Mouse (Mus musculus): Measurements from ENCODE around the gene Olfr110. TPM values are rescaled to one million over a fixed set of nuclear protein-coding genes. Genes with fewer than 3 reads are reported as not detected.
"Not testable (repeated sequence)": the region's sequence is repeated elsewhere in the genome, so short reads cannot be mapped to it uniquely, and the experiment has no call there.

The Olfr110 gene
- total and polyA plus RNA-seq, 3 experiments, result not detected

GRCm38 (mm10) chr17:37535173-37535572, 42.9 kb downstream of the Olfr110 start:
- Histone ChIP-seq H3K9ac (ENCODE audit: low read depth, low read length) (no peak overlapping the region), H3K79me2 (replicated peaks; ENCODE audit: control insufficient read depth, insufficient read depth, low read length) (no peaks in the 10 kb centered on the region), H3K4me3 (no peak overlapping the region), H3K27ac (no peak overlapping the region), H3K4me1 (ENCODE audit: control insufficient read depth, insufficient read depth, low read length) (no peaks in the 10 kb centered on the region), H3K27me3 (ENCODE audit: control insufficient read depth, insufficient read depth, low read length) (no peaks in the 10 kb centered on the region), H3K36me3 (ENCODE audit: control insufficient read depth, insufficient read depth, low read length) (no peaks in the 10 kb centered on the region)
- TF ChIP-seq EP300 (IDR thresholded peaks at IDR 0.05; ENCODE audit: insufficient read depth, low read depth, low read length) (no peak), POLR2A (IDR thresholded peaks at IDR 0.05; ENCODE audit: insufficient read depth, low read depth, low read length) (no peak), CTCF (IDR thresholded peaks at IDR 0.05) (no peak)
- DNase-seq, result no peak
- intact Hi-C loops (cut with DNase I), result no loop called here

GRCm38 (mm10) chr17:37538416-37538815, 46.1 kb downstream of the Olfr110 start:
- H3K27me3 ChIP-seq (ENCODE audit: control insufficient read depth, insufficient read depth, low read length); DNase-seq; H3K4me1 ChIP-seq (ENCODE audit: control insufficient read depth, insufficient read depth, low read length); H3K27ac ChIP-seq; H3K9ac ChIP-seq (ENCODE audit: low read depth, low read length); H3K4me3 ChIP-seq; H3K36me3 ChIP-seq (ENCODE audit: control insufficient read depth, insufficient read depth, low read length); intact Hi-C loops (cut with DNase I); H3K79me2 ChIP-seq (replicated peaks; ENCODE audit: control insufficient read depth, insufficient read depth, low read length): not testable (repeated sequence)
- WGBS, result 11% methylated on average over 1 of the region's 1 CpGs

- Histone ChIP-seq H3K79me2 (replicated peaks; ENCODE audit: control insufficient read depth, insufficient read depth, low read length) (no peaks in the 10 kb centered on the region), H3K27ac (no peak overlapping the region), H3K4me1 (ENCODE audit: control insufficient read depth, insufficient read depth, low read length) (no peaks in the 10 kb centered on the region), H3K27me3 (ENCODE audit: control insufficient read depth, insufficient read depth, low read length) (no peaks in the 10 kb centered on the region), H3K9ac (ENCODE audit: low read depth, low read length) (no peak overlapping the region), H3K4me3 (no peak overlapping the region), H3K36me3 (ENCODE audit: control insufficient read depth, insufficient read depth, low read length) (no peaks in the 10 kb centered on the region)
- 78% methylated on average over 4 of the region's 4 CpGs for WGBS
- DNase-seq, result no peak
- TF ChIP-seq CTCF (IDR thresholded peaks at IDR 0.05) (no peak), POLR2A (IDR thresholded peaks at IDR 0.05; ENCODE audit: insufficient read depth, low read depth, low read length) (no peak)
- intact Hi-C loops (cut with DNase I), result no loop called here
Observed at GRCm38 (mm10) chr17:37541454-37542119, 49.3 kb downstream of the Olfr110 start.

GRCm38 (mm10) chr17:37543800-37544435, 51.6 kb downstream of the Olfr110 start:
- Histone ChIP-seq H3K4me1 (ENCODE audit: control insufficient read depth, insufficient read depth, low read length) (no peaks in the 10 kb centered on the region), H3K9ac (ENCODE audit: low read depth, low read length) (no peak overlapping the region), H3K36me3 (ENCODE audit: control insufficient read depth, insufficient read depth, low read length) (no peaks in the 10 kb centered on the region), H3K27ac (no peak overlapping the region), H3K79me2 (replicated peaks; ENCODE audit: control insufficient read depth, insufficient read depth, low read length) (no peaks in the 10 kb centered on the region), H3K27me3 (ENCODE audit: control insufficient read depth, insufficient read depth, low read length) (no peaks in the 10 kb centered on the region), H3K4me3 (no peak overlapping the region)
- TF ChIP-seq POLR2A (IDR thresholded peaks at IDR 0.05; ENCODE audit: insufficient read depth, low read depth, low read length) (no peak), EP300 (IDR thresholded peaks at IDR 0.05; ENCODE audit: insufficient read depth, low read depth, low read length) (no peak), CTCF (IDR thresholded peaks at IDR 0.05) (no peak)
- no peak for DNase-seq
- WGBS, result 43% methylated on average over 3 of the region's 3 CpGs
- intact Hi-C loops (cut with DNase I), result no loop called here

Other genes starting within 250 kb of the Olfr110 start
- gene Olfr98, start 228.7 kb upstream of the Olfr110 start, total RNA-seq (2021), result not detected
- gene Olfr98, start 228.7 kb upstream of the Olfr110 start, polyA plus RNA-seq (2012; rRNA removed), result not detected in 2 replicates
- 1 to 10 TPM; 3.2 to 3.3 TPM for gene H2-M3, start 222.2 kb upstream of the Olfr110 start, total RNA-seq (2021)
- 4.9 and 5.0 TPM in 2 replicates for gene H2-M3, start 222.2 kb upstream of the Olfr110 start, polyA plus RNA-seq (2012; rRNA removed)
- not detected for gene Olfr99, start 209.0 kb upstream of the Olfr110 start, total RNA-seq (2021)
- not detected in 2 replicates for gene Olfr99, start 209.0 kb upstream of the Olfr110 start, polyA plus RNA-seq (2012; rRNA removed)
- gene Olfr101, start 188.2 kb upstream of the Olfr110 start, total RNA-seq (2021), result not detected
- not detected in 2 replicates for gene Olfr101, start 188.2 kb upstream of the Olfr110 start, polyA plus RNA-seq (2012; rRNA removed)
- gene Olfr102, start 175.4 kb upstream of the Olfr110 start, total RNA-seq (2021), result not detected
- gene Olfr102, start 175.4 kb upstream of the Olfr110 start, polyA plus RNA-seq (2012; rRNA removed), result not detected in 2 replicates
- not detected for gene Olfr103, start 152.8 kb upstream of the Olfr110 start, total RNA-seq (2021)
- gene Olfr103, start 152.8 kb upstream of the Olfr110 start, polyA plus RNA-seq (2012; rRNA removed), result not detected in 2 replicates
- not detected for gene Olfr104-ps, start 132.9 kb upstream of the Olfr110 start, total RNA-seq (2021)
- not detected in 2 replicates for gene Olfr104-ps, start 132.9 kb upstream of the Olfr110 start, polyA plus RNA-seq (2012; rRNA removed)
- gene Olfr105-ps, start 113.4 kb upstream of the Olfr110 start, total RNA-seq (2021), result not detected
- not detected in 2 replicates for gene Olfr105-ps, start 113.4 kb upstream of the Olfr110 start, polyA plus RNA-seq (2012; rRNA removed)
- gene Olfr106-ps, start 102.1 kb upstream of the Olfr110 start, total RNA-seq (2021), result not detected
- gene Olfr106-ps, start 102.1 kb upstream of the Olfr110 start, polyA plus RNA-seq (2012; rRNA removed), result not detected in 2 replicates
- not detected for gene Olfr107, start 93.2 kb upstream of the Olfr110 start, total RNA-seq (2021)
- not detected in 2 replicates for gene Olfr107, start 93.2 kb upstream of the Olfr110 start, polyA plus RNA-seq (2012; rRNA removed)
- not detected for gene Olfr108, start 47.0 kb upstream of the Olfr110 start, total RNA-seq (2021)
- gene Olfr108, start 47.0 kb upstream of the Olfr110 start, polyA plus RNA-seq (2012; rRNA removed), result not detected in 2 replicates
- gene Olfr109, start 33.6 kb upstream of the Olfr110 start, total RNA-seq (2021), result not detected
- gene Olfr109, start 33.6 kb upstream of the Olfr110 start, polyA plus RNA-seq (2012; rRNA removed), result not detected in 2 replicates
- not detected for gene H2-M2, start 8.9 kb upstream of the Olfr110 start, total RNA-seq (2021)
- 0.10 TPM in 1 of 2 replicates, not detected in the other for gene H2-M2, start 8.9 kb upstream of the Olfr110 start, polyA plus RNA-seq (2012; rRNA removed)
- gene Olfr111, start 15.6 kb downstream of the Olfr110 start, total RNA-seq (2021), result not detected
- 0.12 TPM in 1 of 2 replicates, not detected in the other for gene Olfr111, start 15.6 kb downstream of the Olfr110 start, polyA plus RNA-seq (2012; rRNA removed)
- not detected for gene Olfr112, start 77.0 kb downstream of the Olfr110 start, total RNA-seq (2021)
- not detected in 2 replicates for gene Olfr112, start 77.0 kb downstream of the Olfr110 start, polyA plus RNA-seq (2012; rRNA removed)
- gene Olfr113, start 85.2 kb downstream of the Olfr110 start, total RNA-seq (2021), result not detected
- not detected in 2 replicates for gene Olfr113, start 85.2 kb downstream of the Olfr110 start, polyA plus RNA-seq (2012; rRNA removed)
- not detected for gene Olfr114, start 100.3 kb downstream of the Olfr110 start, total RNA-seq (2021)
- not detected in 2 replicates for gene Olfr114, start 100.3 kb downstream of the Olfr110 start, polyA plus RNA-seq (2012; rRNA removed)
- gene Olfr115, start 134.6 kb downstream of the Olfr110 start, total RNA-seq (2021), result not detected
- not detected in 2 replicates for gene Olfr115, start 134.6 kb downstream of the Olfr110 start, polyA plus RNA-seq (2012; rRNA removed)
- gene Olfr116, start 134.7 kb downstream of the Olfr110 start, total RNA-seq (2021), result not detected
- gene Olfr116, start 134.7 kb downstream of the Olfr110 start, polyA plus RNA-seq (2012; rRNA removed), result not detected in 2 replicates
- not detected for gene Olfr117, start 171.3 kb downstream of the Olfr110 start, total RNA-seq (2021)
- gene Olfr117, start 171.3 kb downstream of the Olfr110 start, polyA plus RNA-seq (2012; rRNA removed), result not detected in 2 replicates
- not detected for gene Olfr118, start 174.5 kb downstream of the Olfr110 start, total RNA-seq (2021)
- not detected in 2 replicates for gene Olfr118, start 174.5 kb downstream of the Olfr110 start, polyA plus RNA-seq (2012; rRNA removed)
- not detected for gene Olfr119, start 204.1 kb downstream of the Olfr110 start, total RNA-seq (2021)
- not detected in 2 replicates for gene Olfr119, start 204.1 kb downstream of the Olfr110 start, polyA plus RNA-seq (2012; rRNA removed)
- not detected for gene Olfr120, start 229.3 kb downstream of the Olfr110 start, total RNA-seq (2021)
- not detected in 2 replicates for gene Olfr120, start 229.3 kb downstream of the Olfr110 start, polyA plus RNA-seq (2012; rRNA removed)